Mouse (Mus musculus) brain, embryonic 14.5 days (tissue): ENCODE data around the gene Saa2.

Experiments
- CTCF ChIP-seq: fragments of 200-500 bp; IDR thresholded peaks from 2 replicates; pipeline ENCODE4 v1.5.1; 2012; ENCODE audit warnings: inconsistent platforms, mild to moderate bottlenecking, moderate library complexity, borderline replicate concordance; ENCODE audit not compliant: insufficient read depth, insufficient read length; ENCODE audit errors: extremely low read depth
- POLR2A ChIP-seq: fragments of 200-500 bp; IDR thresholded peaks from 2 replicates; pipeline ENCODE4 v1.6.1; 2012; ENCODE audit warnings: mild to moderate bottlenecking, inconsistent platforms, borderline replicate concordance; ENCODE audit not compliant: poor library complexity, insufficient read depth, insufficient read length, severe bottlenecking; ENCODE audit errors: extremely low read depth

DNA sequence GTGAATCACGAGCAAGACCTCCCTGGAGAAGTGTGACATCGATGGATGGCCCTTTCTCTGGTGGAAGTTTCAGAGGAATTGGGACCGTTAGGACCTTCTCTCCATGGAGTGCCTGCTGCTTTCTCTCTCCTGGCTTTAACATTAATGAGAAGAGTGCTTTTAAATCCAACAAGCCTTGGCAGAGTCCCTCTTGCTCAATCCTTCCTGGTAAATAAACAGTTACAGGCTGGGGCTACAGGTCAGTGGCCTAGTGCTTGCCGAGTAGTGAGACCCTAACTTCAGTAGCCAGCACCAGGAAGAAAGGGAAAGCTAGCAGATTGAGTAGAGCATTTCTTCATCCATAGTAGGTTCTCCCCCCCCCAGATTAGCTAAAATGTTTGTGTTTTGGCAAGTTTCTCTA is 19.1 kb upstream of the Saa2 start, which contains the start of gene Saa4:
- TF ChIP-seq CTCF (no peak), POLR2A (no peak)
